Mouse (Mus musculus) fibroblast of lung, adult 2 months (primary cell): Measurements from ENCODE around the gene Csrnp2.
"Not testable (repeated sequence)": the region's sequence is repeated elsewhere in the genome, so short reads cannot be mapped to it uniquely, and the experiment has no call there.

Experiments used
- DNase-seq: peaks from one replicate; pipeline ENCODE4 v3.0.0-alpha.2; 2011; ENCODE audit warnings: low read depth

The Csrnp2 gene

DNA sequence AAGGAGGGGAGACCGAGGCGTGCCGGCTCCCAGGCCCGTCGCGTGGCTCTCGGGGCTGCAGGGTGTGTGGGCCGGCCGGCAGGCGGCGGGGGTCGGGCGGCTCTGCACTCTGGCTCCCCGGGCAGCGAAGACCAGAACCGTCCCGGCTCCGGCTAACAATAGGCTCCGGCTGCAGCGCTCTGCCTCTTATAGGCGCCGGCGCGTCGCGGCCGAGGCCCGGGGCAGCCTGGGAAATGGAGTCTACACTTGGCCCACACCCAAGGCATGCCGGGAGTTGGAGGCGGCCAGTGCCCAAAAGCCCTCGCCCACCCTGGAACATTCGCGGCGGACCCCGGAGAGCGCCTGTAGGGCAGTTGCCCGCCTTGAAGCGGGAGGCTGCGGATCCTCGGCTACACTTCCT, at the start of gene Csrnp2:
Gene Csrnp2 (minus strand): TSS at position 387 of the 400 bp plus-strand sequence.
- peak; percentile 62 for DNase-seq

DNA sequence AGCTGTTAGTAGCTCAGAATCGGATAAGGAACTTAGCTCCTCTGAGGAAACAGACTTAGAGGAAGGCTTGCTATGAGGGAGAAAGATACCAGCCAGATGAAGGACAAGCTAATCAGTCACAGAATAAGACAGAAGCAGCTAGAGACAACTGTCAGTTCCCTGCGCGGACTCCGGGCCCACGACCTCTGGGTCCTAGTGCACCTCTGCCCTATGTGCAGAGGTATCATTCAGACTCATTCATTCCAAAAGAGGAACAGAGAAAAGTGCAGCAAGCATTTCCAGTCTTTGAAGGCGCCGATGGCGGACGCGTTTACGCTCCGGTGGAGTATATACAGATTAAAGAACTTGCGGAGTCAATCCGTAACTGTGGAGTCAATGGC, 48.4 kb upstream of the Csrnp2 start:
- DNase-seq = not testable (repeated sequence)

DNA sequence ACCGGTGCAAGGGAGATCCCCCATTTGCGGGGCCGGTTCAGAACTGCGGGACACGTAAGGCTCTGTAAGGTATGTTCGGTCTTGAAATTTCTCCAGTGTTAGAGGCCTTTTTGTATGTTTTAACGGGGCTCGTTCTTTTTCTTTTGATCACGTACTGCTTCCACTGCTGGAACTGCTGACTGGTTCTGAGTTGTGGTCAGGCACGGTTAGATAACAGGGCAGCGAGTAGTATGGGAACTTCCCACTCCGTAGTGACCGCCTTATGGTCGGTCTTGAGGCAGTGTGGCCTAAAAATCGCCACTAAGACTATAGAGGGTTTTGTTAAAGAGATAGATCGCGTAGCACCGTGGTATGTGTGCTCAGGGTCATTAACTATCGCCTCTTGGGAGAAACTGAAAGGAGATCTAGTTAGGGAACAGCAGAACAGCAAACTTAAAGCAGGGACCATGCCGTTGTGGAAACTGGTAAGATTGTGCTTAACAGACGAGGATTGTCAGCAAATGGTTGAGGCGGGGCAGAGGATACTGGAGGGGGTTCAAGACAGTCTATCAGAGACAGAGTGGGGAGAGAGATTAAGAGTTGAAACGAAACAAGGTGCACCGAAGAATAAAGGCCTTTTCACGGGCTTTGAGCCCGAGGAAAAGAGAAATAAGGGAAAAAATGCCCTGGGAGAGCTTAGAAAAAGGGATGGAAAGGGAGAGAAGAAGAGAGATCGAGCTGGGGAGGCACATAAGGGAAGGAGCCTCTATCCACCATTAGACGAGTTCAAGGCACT, 47.8 kb upstream of the Csrnp2 start:
- not testable (repeated sequence) for DNase-seq

DNA sequence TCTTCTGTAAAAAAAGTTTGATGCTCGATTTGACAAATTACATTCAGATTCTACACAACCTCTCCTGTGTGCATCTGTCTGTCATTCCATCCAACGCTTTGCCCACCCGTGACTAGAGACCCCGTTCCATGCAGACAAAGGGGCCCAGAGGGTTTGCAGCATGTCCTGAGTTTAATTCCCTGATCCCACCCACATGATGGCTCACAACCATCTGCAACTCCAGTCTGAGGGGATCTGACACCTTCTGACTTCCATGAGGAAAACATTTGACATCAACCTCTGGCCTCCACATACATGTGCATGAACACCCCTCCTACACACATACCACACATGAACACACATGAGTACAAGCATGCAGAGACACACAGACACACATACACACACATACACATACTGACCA, 46.1 kb upstream of the Csrnp2 start:
- no peak for DNase-seq

DNA sequence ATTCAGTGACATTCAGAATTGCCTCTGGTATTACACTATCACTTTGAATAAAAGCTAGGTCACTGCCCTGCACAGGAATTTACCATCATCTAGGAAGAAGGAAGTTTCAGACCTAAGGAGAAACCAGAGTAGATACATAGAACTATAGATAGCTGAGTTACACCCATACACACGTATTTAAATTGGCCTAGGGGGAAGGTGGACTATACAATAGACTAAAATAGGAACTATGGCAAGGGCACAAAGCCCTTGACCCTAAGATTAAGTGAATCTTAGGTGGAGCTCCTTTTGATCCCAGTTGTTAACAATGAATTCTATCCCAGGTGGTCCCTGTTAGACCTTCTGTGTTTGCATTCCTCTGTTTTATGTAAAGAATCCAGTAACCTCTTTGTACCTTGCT, 45.7 kb upstream of the Csrnp2 start:
- not testable (repeated sequence) for DNase-seq

DNA sequence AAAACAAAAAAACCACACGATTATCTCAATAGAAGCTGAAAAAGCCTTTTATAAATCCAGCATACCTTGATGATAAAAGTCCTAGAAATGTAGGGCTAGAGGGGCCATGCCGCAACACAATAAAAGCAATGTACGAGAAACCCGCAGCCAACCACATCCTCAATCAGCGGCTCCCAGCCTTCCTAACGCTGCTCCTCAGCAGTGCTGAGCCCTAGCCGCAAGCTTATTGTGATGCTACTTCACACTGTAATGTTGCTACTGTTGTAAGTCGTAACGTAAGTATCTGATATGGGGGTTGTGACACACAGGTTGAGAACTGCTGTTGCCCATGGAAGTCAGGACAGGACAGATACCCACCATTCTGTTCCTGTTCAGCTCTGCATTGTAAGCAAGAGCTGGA, 44.1 kb upstream of the Csrnp2 start:
- DNase-seq = no peak

DNA sequence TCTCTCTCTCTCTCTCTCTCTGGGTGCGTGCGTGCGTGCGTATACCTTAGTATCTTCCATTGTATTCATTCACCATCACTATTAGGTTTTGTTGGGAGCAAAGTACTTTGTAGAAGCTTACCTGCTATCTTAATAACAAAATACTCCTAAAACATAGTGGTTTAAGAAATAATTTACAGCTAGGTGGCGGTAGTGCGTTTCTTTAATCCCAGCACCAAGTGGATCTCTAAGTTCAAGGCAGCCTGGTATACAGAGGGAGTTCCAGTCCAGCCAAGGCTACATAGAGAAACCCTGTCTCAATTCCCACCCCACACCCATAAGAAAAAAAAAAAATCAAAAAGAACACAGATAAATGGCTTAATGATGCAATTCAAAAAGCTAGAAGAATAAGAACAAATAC, 42.6 kb upstream of the Csrnp2 start:
- DNase-seq = no peak

DNA sequence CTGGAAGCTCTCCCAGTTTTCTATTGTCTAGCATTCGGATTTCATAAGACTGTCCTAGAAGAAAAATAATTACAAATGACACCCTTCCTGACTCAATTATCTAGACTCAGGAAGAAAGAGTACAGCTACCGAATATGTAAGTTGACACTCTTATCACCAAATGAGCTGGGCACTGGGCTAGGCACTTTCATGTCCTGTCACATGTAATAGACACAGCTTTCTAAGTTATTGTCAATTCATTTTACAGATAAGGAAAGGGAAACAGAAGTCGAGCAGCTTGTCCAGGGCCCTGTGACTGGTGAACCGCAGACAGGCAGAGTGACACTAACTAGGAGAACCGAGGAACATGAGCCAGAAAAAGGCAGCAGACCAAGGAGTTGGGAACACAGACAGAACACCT, 32.6 kb upstream of the Csrnp2 start:
- no peak for DNase-seq

DNA sequence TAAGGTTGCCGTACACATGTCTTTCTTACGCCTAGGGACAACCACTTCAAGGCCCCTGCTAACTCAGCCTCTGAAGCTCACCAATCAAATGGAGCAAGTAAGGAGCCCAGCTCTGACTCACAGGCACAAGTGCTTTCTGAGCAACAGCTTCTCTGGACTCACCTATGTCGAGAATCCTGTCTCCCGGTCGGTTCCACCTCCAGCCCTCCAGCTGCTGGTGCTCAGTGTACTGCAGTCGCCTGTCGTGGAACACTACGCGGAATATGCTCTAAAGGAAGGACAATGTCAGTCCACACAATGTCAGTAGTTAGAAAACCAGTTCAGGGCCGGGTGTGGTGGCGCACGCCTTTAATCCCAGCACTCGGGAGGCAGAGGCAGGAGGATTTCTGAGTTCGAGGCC, 30.1 kb upstream of the Csrnp2 start:
- no peak for DNase-seq

DNA sequence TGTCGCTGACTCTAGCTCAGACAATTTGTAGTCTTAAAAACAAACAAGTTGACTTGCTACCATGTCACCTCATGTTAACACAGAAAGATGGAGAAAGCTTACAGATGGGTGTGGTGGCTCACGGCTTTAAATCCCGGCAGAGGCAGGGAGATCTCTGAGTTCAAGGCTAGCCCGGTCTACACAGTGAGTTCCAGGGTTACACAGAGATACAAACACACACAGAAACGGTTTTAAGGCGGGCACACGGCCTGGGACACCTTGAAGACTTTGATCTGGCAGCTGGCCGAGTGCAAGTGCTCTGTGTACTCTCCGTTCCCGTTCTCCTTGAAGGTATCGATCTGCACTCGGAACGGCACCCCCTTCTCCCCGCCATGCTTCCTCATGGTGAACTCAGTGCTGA, 25.0 kb upstream of the Csrnp2 start:
- DNase-seq = no peak

DNA sequence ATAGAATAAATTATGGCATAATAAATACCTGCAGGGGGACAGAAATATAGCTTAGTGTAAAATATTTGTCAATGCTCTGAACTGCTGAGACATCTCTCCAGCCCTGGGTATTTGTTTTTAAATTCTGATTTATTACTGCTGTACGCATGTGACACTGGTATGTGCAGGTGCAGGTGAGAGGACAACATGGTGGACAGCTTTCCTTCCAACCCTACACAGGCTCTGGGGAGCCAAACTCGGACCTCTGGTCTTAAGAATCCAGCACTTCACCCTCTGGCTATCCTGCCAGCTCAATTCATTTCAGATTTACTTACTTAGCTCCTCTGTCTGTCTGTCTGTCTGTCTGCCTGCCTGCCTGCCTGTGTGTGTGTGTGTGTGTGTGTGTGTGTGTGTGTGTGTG, 19.8 kb upstream of the Csrnp2 start:
- DNase-seq = no peak

DNA sequence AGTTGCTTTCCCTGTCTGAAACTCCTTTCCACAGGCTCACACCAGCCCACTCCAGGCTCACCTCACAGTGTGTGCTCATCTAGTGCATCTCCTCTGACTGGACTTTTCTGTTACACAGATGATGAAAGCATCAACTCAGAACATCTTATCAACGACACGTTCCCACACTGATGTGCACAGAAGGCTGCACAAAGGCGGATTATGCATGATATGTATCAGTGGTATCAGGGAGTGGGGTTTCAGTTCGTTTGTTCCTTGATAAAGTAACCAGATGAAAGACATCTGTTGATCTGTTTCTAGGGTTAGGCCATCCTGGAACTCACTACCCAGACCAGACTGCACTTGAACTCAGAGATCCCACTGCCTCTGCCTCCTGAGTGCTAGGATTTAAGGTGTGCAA, 18.1 kb upstream of the Csrnp2 start:
- no peak for DNase-seq

DNA sequence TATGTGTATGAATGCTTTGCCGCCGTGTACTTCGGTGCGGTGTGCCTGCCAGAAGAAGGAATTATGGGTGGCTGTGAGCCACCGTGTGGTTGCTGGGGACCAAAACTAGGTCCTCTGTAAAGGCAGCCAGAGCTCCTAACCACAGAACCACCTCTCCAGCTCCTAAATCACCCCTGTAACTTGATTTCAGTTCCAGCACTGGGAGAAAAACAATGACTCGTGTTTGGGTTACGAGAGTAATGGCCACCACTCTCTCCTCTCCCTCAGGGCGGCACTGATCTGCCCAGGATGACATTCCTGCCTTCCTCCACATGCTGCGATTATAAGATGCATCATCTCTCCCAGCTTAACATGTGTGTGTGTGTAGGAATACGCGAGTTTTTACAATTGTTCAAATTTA, 14.8 kb upstream of the Csrnp2 start:
- peak; percentile 3 for DNase-seq

DNA sequence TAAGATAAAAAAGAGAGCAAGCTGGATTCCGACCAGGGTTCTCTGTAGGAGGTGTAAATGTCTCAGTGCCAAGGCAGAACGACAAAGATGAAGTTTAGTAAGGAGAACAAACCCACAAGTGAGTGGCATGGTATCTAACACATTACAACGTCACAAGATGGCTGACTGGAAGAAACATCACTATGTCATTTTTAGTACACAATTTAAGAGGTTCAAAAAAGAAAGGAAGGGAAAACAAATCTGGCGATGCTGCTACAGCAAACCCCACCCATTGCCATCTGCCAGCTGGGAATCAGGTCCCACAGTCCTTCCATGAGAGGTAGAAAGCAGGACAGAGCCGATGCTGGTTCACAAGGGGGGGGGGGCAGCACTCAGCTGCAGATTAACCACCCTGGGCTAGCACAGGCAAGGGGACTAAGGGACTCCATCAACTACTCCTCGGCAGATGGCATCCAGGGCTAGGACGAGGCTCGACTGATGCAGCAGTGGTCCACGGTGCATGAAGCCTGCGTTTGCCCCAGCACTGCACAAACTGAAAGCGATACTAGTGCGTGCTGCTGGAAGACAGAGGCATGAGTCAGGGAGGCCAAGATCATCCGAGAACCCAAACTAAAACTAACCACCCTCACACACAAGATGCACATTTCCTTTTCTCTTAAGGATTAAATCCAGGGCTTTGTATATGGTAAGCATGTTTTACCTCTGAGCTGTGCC, 13.3 kb upstream of the Csrnp2 start:
- DNase-seq = no peak

DNA sequence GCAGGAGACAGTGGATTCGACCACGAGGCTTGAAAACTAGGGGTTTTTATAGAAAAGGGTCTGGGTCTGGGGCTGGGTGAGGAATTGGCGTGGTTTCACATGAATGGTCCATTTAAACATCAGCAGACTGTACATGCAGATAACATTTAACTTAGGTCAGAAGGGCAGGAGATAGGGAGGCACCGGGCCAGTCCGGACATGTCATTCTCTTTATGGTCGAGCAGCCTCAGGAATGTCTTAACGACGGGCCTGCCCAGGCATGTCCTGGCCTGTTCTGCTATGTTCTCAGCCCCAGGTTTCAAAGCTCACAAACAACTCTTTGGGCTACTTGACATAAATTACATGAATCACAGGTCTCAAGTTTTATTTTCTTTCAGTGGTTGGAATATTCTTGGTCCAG, 4.2 kb upstream of the Csrnp2 start:
- not testable (repeated sequence) for DNase-seq

DNA sequence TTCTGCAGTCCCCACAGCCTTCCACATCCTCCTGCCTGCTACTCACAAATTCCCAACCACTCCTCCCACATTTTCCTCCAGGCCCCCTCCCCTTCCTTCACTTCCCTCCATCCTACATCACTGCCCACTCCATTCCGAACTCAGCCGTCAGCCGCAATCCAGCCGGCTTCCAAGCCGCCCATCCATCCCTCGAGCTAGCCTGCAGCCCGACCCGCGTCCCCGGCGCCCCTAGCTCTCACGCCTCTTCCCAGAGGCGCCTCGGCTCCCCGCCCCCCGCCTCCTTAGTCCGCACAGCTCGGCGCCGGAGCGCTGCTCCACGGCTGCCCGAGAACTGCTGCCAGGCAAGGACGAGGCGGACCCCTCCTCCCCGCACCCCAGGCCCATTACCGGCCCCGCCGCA, 641 bp downstream of the Csrnp2 start:
- peak; percentile 8 for DNase-seq

DNA sequence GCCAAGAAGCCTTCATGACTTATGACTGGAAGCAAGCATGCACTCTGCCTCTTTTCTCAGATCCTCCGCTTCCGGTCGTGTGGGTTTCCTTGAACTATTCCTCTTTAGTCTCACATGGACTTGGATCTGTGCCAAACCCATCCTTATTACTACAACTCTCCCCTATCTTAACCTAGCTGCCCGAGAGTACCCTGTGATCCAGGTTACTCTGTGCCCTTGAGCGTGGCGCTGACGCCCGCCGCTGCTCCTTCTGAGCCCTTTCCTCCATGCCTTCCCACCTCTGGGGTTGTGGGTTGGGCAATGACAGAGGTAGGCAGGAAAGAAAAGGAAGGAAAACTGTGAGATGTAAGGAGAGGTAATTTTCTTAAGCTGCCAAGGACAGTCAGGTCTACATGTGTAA, 3.3 kb downstream of the Csrnp2 start:
- DNase-seq = no peak

DNA sequence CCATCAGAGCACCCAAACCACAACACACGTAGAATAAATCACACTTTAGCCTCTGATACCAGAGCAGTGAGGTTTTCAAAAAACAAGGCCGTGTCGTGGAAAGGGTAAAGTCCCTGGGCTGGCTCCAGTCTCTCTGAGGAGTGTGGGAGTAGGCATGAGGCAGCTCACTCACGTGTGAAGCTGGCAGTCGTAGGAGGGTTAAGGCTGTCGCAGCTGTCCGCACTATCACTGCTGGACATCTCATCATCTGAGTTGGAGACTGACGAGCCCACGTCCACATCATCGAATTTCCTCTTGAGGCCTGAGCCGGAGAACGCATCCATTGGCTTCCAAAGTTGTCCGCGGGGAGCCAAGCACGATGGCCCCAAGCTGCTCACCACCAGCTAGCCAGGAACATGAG, 6.0 kb downstream of the Csrnp2 start:
- DNase-seq = no peak

DNA sequence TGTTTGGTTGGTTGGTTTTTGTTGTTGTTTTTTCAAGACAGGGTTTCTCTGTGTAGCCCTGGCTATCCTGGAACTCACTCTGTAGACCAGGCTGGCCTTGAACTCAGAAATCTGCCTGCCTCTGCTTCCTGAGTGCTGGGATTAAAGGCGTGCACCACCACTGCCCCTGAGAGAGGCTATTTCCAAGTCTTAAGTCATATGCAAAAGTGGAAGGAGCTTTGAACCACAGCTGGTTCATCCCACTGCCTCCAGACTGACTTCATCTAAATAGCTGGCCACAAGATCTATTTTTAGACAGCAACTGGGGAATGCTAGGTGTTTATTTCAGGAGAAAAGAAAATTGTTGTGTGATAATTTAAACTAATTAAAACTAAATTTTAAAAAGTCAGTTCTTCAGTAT, 7.0 kb downstream of the Csrnp2 start:
- DNase-seq = not testable (repeated sequence)

DNA sequence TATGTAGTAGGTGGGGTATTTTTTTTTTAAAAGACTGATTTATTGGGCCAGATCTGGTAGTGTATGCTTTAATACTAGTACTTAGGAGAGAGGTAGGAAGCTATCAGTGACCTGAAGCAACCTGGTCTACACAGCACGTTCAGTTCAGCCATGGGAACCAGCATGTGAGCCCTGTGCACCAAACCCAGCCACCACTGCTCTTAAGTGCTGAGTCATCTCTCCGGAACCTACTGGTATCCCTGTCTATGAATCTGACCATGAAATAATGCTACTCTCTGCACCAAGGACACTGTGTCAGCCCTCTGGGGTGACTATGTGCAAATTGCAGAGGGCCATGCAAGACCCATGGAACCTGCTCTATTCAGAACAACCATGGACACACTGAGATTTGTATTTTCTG, 8.2 kb downstream of the Csrnp2 start:
- DNase-seq = no peak

DNA sequence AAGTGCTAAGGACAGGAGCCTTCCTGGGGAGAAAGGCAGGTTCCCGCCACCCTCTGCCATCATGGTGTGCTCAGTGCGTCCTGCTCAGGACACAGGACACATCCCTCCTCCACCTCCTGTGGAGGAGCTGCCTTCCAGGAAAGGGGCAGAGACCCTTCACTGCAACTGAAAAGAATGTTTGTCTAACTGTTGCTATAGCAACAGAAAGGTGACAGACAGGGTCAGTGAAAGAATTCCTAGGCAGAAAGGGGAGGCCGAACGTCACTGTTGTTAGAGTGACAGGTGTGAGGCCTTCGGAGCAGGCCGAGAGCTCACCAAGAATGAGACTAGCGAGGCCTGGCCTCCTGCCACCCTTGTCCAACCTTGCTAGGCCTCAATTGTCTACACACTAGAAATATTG, 8.8 kb downstream of the Csrnp2 start:
- no peak for DNase-seq

DNA sequence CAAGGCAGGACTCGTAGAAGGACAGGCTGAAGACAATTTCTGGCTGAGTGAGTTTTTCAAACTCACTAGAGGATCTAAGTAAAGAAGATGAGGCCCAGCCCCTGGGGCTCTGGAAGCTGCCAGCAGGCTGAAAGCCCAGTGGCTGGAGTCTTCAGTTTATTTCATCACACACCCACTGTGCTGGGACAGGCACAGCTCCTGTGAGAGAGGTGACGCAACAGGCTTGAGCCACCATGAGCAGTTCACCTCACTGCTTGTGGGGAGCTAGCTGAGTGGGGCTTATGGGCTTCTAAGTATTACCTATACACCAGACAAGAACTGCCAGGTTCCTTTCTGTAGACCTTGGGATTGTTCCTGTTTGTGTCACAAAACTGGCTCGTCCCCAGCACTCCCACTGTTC, 9.7 kb downstream of the Csrnp2 start:
- DNase-seq = no peak

DNA sequence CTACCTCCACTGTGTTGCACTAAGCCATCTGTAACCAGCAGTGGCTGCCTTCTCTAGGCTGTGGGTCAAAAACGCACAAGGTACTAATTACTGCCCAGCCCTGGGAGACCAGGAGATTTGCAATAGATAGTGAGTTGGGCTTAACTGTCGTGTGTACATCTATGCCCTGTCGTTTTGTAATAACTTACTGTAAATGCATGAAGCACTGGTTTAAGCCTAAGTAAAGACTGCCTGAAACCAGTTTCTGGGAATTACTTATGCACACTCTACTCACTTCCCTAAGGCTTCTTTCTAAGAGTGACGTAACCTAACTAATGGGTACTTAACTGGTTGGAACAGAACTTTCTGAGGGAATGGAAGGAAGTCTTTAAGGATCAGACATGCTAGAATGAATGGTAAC, 16.4 kb downstream of the Csrnp2 start:
- DNase-seq = no peak

DNA sequence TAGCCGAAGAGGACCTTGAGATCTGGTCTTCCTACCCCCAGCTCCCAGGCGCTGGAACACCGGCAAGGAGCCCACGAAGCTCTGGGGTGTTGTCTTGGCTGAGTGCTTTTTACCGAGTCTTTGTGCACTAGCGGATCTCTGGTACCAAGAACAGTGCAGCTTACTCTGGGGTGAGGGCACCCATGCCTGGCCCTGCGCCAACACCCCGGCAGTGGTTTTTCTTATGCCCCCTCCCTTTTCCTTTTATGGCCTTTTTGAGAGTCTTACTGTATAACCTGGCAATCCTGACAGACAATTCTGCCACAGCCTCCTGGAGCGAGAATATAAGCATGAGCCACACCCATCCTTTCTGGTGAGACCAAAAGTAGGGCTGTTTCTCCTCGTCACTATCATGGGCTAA, 16.9 kb downstream of the Csrnp2 start:
- DNase-seq = no peak
